Mouse (Mus musculus): ENCODE results near the gene Arl4c. TPM values are rescaled to one million over a fixed set of nuclear protein-coding genes. Genes with fewer than 3 reads are reported as not detected.

Gene Arl4c
- total RNA-seq (2023), result 10 to 100 TPM; 30.8 to 52.3 TPM

GRCm38 (mm10) chr1:88701870-88702661 is at the start of gene Arl4c:
Arl4c (minus strand) TSS chr1:88702221.

Other genes starting within 250 kb of the Arl4c start
- not detected for gene Glrp1, start 192.2 kb downstream of the Arl4c start, total RNA-seq (2023)

All from neutrophil, adult 59 days (primary cell).